Mouse (Mus musculus) heart, embryonic 14.5 days (tissue): ENCODE results near the gene Adck1. TPM values are rescaled to one million over a fixed set of nuclear protein-coding genes. Genes with fewer than 3 reads are reported as not detected.
"Not testable (repeated sequence)": the region's sequence is repeated elsewhere in the genome, so short reads cannot be mapped to it uniquely, and the experiment has no call there.

ENCODE experiments used
- ATAC-seq: fragments of 200-750 bp; cut with Nextera tagmentation; 2 replicates; pipeline ENCODE4 v1.8.0; 2017; ENCODE audit warnings: low read depth, moderate TSS enrichment; ENCODE audit not compliant: insufficient number of reproducible peaks, insufficient read depth, low FRiP score
- H3K27ac ChIP-seq, 2 experiments: fragments of 200-500 bp in 1 of 2; fragments of 300-500 bp in 1 of 2; sonication (generic) in 1 of 2; replicated peaks in 1 of 2; 2 replicates each; pipeline ENCODE4 v1.5.1; 2012 to 2014; ENCODE audit warnings: low read depth in 2 of 2, low read length in 2 of 2, control low read depth in 1 of 2, mild to moderate bottlenecking in 1 of 2, mixed read lengths in 1 of 2; ENCODE audit not compliant: control insufficient read depth in 1 of 2, insufficient read depth in 1 of 2
- H3K27me3 ChIP-seq: fragments of 300-500 bp; sonication (generic); 2 replicates; pipeline ENCODE4 v1.6.1; 2014; ENCODE audit warnings: mild to moderate bottlenecking, low read length, control low read depth; ENCODE audit not compliant: control insufficient read depth, insufficient read depth
- H3K36me3 ChIP-seq: fragments of 300-500 bp; sonication (generic); 2 replicates; pipeline ENCODE4 v1.6.1; 2014; ENCODE audit warnings: mild to moderate bottlenecking, control low read depth, low read length, mixed read lengths; ENCODE audit not compliant: control insufficient read depth, insufficient read depth
- H3K4me1 ChIP-seq, 2 experiments: fragments of 200-500 bp in 1 of 2; fragments of 300-500 bp in 1 of 2; sonication (generic) in 1 of 2; 2 replicates each; pipeline ENCODE4 v1.6.1; 2012 to 2014; ENCODE audit warnings: low read length in 2 of 2, control low read depth in 1 of 2, mixed read lengths in 1 of 2; ENCODE audit not compliant: control insufficient read depth in 2 of 2, insufficient read depth in 2 of 2
- H3K4me2 ChIP-seq: fragments of 300-500 bp; sonication (generic); 2 replicates; pipeline ENCODE4 v1.6.1; 2014; ENCODE audit warnings: mild to moderate bottlenecking, low read length
- H3K4me3 ChIP-seq, 2 experiments: fragments of 200-500 bp in 1 of 2; fragments of 300-500 bp in 1 of 2; sonication (generic) in 1 of 2; 2 replicates each; pipeline ENCODE4 v1.5.1; 2012 to 2014; ENCODE audit warnings: low read length in 2 of 2, mild to moderate bottlenecking in 2 of 2, control low read depth in 1 of 2, low read depth in 1 of 2, moderate library complexity in 1 of 2; ENCODE audit not compliant: control insufficient read depth in 1 of 2, insufficient read depth in 1 of 2
- H3K9ac ChIP-seq: fragments of 300-500 bp; sonication (generic); 2 replicates; pipeline ENCODE4 v1.6.1; 2014; ENCODE audit warnings: mild to moderate bottlenecking, low read length
- H3K9me3 ChIP-seq: fragments of 300-500 bp; sonication (generic); 2 replicates; pipeline ENCODE4 v1.6.1; 2016; ENCODE audit warnings: low read length, control low read depth; ENCODE audit not compliant: control insufficient read depth
- WGBS: fragments of 180-500 bp; shearing (Covaris S2); extraction: QIAGEN DNeasy Blood & Tissue Kit; methylation state at CpG from one replicate; pipeline ENCODE4 v1.1.7; 2014; 5-methylcytosine and 5-hydroxymethylcytosine counted together
- polyA plus RNA-seq: library from polyadenylated mRNA; unstranded; fragments of >200 nt; fragmentation: Nextera tagmentation; extraction: Ambion mirVana; gene quantifications from 2 replicates; pipeline ENCODE4 v1.2.1, GENCODE M21; 2014

The Adck1 gene
- polyA plus RNA-seq, 1 experiment from 2014 or later = 12.9 TPM

- Histone ChIP-seq H3K36me3 (peaks cover 18% of the 10 kb centered on the region), H3K4me1 (no peaks in the 10 kb centered on the region), H3K9ac (no peak overlapping the region), H3K4me2 (no peak overlapping the region), H3K27ac (no peak overlapping the region), H3K27me3 (no peaks in the 10 kb centered on the region), H3K9me3 (no peaks in the 10 kb centered on the region), H3K4me3 (no peak overlapping the region)
- 82% methylated on average over 4 of the region's 4 CpGs for WGBS
- ATAC-seq = no peak
Observed at GRCm38 (mm10) chr12:88367673-88368072, 7.3 kb downstream of the Adck1 start.

DNA sequence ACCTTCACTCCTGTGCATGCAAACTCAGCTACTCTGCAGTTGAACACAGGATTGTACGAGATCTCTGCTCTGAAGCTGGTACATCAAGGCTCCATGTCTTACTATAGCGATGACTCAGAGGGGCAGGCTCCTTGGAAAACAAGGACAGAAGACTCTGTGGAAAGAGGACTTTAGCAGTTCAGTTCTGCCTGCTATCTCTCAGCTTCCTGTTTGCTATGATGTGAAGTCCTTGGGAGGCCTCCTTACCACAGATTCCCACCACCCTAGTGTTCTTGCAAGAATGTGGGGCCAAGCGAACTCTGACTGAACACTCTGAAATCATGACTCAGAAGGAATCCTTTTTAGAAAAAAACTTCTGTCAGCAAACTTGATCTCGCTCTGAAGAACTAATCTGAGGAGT, 8.3 kb downstream of the Adck1 start:
- H3K27me3 ChIP-seq = no peaks in the 10 kb centered on the region
- ATAC-seq = no peak
- H3K9me3 ChIP-seq = no peaks in the 10 kb centered on the region
- no peak overlapping the region for H3K9ac ChIP-seq
- H3K27ac ChIP-seq = no peak overlapping the region
- peaks cover 18% of the 10 kb centered on the region for H3K36me3 ChIP-seq
- WGBS = 70% methylated on average over 4 of the region's 4 CpGs
- no peak overlapping the region for H3K4me2 ChIP-seq
- no peaks in the 10 kb centered on the region for H3K4me1 ChIP-seq
- no peak overlapping the region for H3K4me3 ChIP-seq

DNA sequence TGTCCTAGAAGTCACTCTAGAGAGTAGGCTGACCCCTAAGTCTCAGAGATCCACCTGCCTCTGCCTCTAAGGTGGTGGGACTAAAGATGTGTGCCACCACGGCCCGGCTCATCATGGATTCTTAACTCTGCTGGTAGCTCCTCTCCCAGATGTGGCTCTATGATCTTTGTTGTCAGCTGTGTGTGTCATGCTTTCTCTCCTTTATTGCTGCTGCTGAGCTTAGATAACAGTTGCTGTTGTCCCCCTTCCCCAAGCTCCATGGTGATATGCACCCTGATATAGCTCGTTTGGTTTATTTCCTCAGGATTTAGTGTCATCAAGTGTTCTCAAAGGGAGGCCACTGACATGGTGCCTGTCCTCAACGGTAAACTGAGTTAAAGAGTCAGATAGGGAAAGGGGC, 9.3 kb downstream of the Adck1 start:
- not testable (repeated sequence) for ATAC-seq, H3K4me3 ChIP-seq, H3K27me3 ChIP-seq, H3K9ac ChIP-seq, H3K4me2 ChIP-seq, H3K9me3 ChIP-seq, H3K27ac ChIP-seq, H3K4me1 ChIP-seq
- peaks cover 18% of the 10 kb centered on the region for H3K36me3 ChIP-seq
- 69% methylated on average over 4 of the region's 4 CpGs for WGBS

GRCm38 (mm10) chr12:88370321-88370720, 10.0 kb downstream of the Adck1 start:
- H3K4me3 ChIP-seq, H3K4me2 ChIP-seq, H3K9ac ChIP-seq, ATAC-seq, H3K27ac ChIP-seq, H3K4me1 ChIP-seq, H3K9me3 ChIP-seq, H3K27me3 ChIP-seq: not testable (repeated sequence)
- 14% methylated on average over 1 of the region's 1 CpGs for WGBS
- H3K36me3 ChIP-seq = peaks cover 18% of the 10 kb centered on the region

DNA sequence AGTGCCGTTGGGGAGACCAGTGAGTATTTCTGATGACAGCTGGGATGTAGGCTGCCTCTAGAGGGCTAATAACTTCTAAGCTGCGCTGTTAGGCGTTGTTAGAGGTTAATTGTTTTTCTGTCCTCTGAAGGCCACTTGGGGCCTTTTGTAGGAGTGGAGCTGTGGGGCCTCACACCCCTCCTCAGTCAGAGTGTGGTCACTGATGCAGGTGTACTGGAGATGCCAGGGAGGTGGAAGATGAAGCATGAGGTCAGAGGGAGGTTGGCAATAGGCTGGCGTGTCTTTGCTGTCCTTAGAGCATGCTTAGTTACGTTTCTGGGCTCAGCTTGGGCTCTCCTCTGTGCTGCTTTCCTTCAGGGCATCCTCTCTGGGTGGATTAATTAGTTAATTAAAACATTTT, 11.7 kb downstream of the Adck1 start:
- Histone ChIP-seq H3K9me3 (no peaks in the 10 kb centered on the region), H3K4me2 (no peak overlapping the region), H3K4me3 (no peak overlapping the region), H3K9ac (no peak overlapping the region), H3K27ac (no peak overlapping the region), H3K36me3 (peaks cover 18% of the 10 kb centered on the region), H3K4me1 (no peaks in the 10 kb centered on the region), H3K27me3 (no peaks in the 10 kb centered on the region)
- WGBS = 80% methylated on average over 5 of the region's 5 CpGs
- no peak for ATAC-seq

GRCm38 (mm10) chr12:88376820-88377219, 16.5 kb downstream of the Adck1 start:
- WGBS = 42% methylated on average over 10 of the region's 10 CpGs
- no peaks in the 10 kb centered on the region for H3K4me1 ChIP-seq
- peaks cover 11% of the 10 kb centered on the region for H3K36me3 ChIP-seq
- no peaks in the 10 kb centered on the region for H3K27me3 ChIP-seq
- H3K4me3 ChIP-seq = no peak overlapping the region
- no peak overlapping the region for H3K4me2 ChIP-seq
- no peaks in the 10 kb centered on the region for H3K9me3 ChIP-seq
- no peak for ATAC-seq
- H3K27ac ChIP-seq = no peak overlapping the region
- no peak overlapping the region for H3K9ac ChIP-seq

DNA sequence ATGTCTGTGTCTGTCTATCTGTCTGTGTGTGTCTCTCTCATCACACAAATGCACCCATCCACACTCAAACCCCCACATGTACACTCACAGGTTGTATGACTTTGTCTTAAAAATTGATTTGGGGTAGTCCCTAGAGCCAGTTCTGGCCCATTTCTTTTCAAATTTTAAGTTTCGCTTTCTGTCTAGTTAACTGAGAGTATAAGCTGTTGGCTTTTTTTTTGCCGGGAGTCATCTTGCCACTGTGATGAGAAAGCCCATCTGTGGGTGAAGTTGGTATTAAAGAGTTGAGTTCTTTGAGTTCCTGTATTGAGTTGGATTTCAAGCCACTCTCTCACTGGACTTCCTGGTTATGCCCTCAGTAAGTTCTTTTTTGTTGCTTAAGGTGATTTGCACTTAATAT, 17.9 kb downstream of the Adck1 start:
- H3K9ac ChIP-seq = no peak overlapping the region
- no peaks in the 10 kb centered on the region for H3K27me3 ChIP-seq
- 88% methylated on average over 2 of the region's 2 CpGs for WGBS
- no peaks in the 10 kb centered on the region for H3K4me1 ChIP-seq
- H3K4me2 ChIP-seq = no peak overlapping the region
- ATAC-seq = no peak
- H3K4me3 ChIP-seq = no peak overlapping the region
- peaks cover 4% of the 10 kb centered on the region for H3K36me3 ChIP-seq
- no peak overlapping the region for H3K27ac ChIP-seq
- H3K9me3 ChIP-seq = no peaks in the 10 kb centered on the region

- H3K4me2 ChIP-seq = no peak overlapping the region
- ATAC-seq = no peak
- H3K9ac ChIP-seq = no peak overlapping the region
- no peak overlapping the region for H3K27ac ChIP-seq
- no peaks in the 10 kb centered on the region for H3K4me1 ChIP-seq
- H3K27me3 ChIP-seq = no peaks in the 10 kb centered on the region
- H3K4me3 ChIP-seq = no peak overlapping the region
- peaks cover 7% of the 10 kb centered on the region; the same call in 1 of the 2 replicates for H3K36me3 ChIP-seq
- no peaks in the 10 kb centered on the region for H3K9me3 ChIP-seq
- 90% methylated on average over 6 of the region's 6 CpGs for WGBS
Observed at GRCm38 (mm10) chr12:88388832-88389231, 28.5 kb downstream of the Adck1 start.
